Mouse (Mus musculus): Measurements from ENCODE around the gene Smndc1. TPM values are rescaled to one million over a fixed set of nuclear protein-coding genes. Genes with fewer than 3 reads are reported as not detected.

The Smndc1 gene
- polyA plus RNA-seq, 1 experiment = 5.9 TPM

- DNase-seq = no peak
- no peaks in the 10 kb centered on the region for H3K36me3 ChIP-seq (ENCODE audit: control insufficient read depth, insufficient read depth, low read length)
- no peak overlapping the region for H3K27ac ChIP-seq (ENCODE audit: insufficient read depth, low read depth, low read length)
- H3K4me3 ChIP-seq (ENCODE audit: insufficient read depth, low read depth, low read length) = no peak overlapping the region
- no peaks in the 10 kb centered on the region for H3K27me3 ChIP-seq (replicated peaks; ENCODE audit: control insufficient read depth, insufficient read depth, low read length)
- H3K4me1 ChIP-seq (ENCODE audit: control insufficient read depth, insufficient read depth, low read length) = peaks cover 9% of the 10 kb centered on the region
- TF ChIP-seq POLR2A (IDR thresholded peaks at IDR 0.05; ENCODE audit: low read depth, low read length) = no peak
- no peak for TF ChIP-seq CTCF (conservative IDR thresholded peaks at IDR 0.05; ENCODE audit: insufficient read depth, insufficient read length, low read depth, low read length)
Observed at GRCm38 (mm10) chr19:53393646-53394045, 3.3 kb upstream of the Smndc1 start.

GRCm38 (mm10) chr19:53392781-53393343 is 2.5 kb upstream of the Smndc1 start:
- no peak for DNase-seq
- Histone ChIP-seq H3K4me1 (ENCODE audit: control insufficient read depth, insufficient read depth, low read length) (peaks cover 9% of the 10 kb centered on the region), H3K36me3 (ENCODE audit: control insufficient read depth, insufficient read depth, low read length) (peaks cover under 1% of the 10 kb centered on the region; the same call in 1 of the 2 replicates), H3K27me3 (replicated peaks; ENCODE audit: control insufficient read depth, insufficient read depth, low read length) (no peaks in the 10 kb centered on the region), H3K4me3 (ENCODE audit: insufficient read depth, low read depth, low read length) (no peak overlapping the region), H3K27ac (ENCODE audit: insufficient read depth, low read depth, low read length) (no peak overlapping the region)
- TF ChIP-seq POLR2A (IDR thresholded peaks at IDR 0.05; ENCODE audit: low read depth, low read length) (no peak), CTCF (conservative IDR thresholded peaks at IDR 0.05; ENCODE audit: insufficient read depth, insufficient read length, low read depth, low read length) (no peak)
- 45% methylated on average over 8 of the region's 8 CpGs for WGBS

GRCm38 (mm10) chr19:53391787-53392186 is 1.4 kb upstream of the Smndc1 start:
- no peak overlapping the region for H3K4me3 ChIP-seq (ENCODE audit: insufficient read depth, low read depth, low read length)
- 80% methylated on average over 5 of the region's 5 CpGs for WGBS
- H3K36me3 ChIP-seq (ENCODE audit: control insufficient read depth, insufficient read depth, low read length) = peaks cover 3% of the 10 kb centered on the region; the same call in 1 of the 2 replicates
- no peaks in the 10 kb centered on the region for H3K27me3 ChIP-seq (replicated peaks; ENCODE audit: control insufficient read depth, insufficient read depth, low read length)
- H3K4me1 ChIP-seq (ENCODE audit: control insufficient read depth, insufficient read depth, low read length) = peaks cover 9% of the 10 kb centered on the region
- no peak for DNase-seq
- TF ChIP-seq CTCF (conservative IDR thresholded peaks at IDR 0.05; ENCODE audit: insufficient read depth, insufficient read length, low read depth, low read length) (no peak), POLR2A (IDR thresholded peaks at IDR 0.05; ENCODE audit: low read depth, low read length) (no peak)
- H3K27ac ChIP-seq (ENCODE audit: insufficient read depth, low read depth, low read length) = no peak overlapping the region

- H3K4me3 ChIP-seq (ENCODE audit: insufficient read depth, low read depth, low read length) = peak overlapping the region; percentile 63
- no peaks in the 10 kb centered on the region for H3K27me3 ChIP-seq (replicated peaks; ENCODE audit: control insufficient read depth, insufficient read depth, low read length)
- H3K27ac ChIP-seq (ENCODE audit: insufficient read depth, low read depth, low read length) = no peak overlapping the region
- 31% methylated on average over 8 of the region's 8 CpGs for WGBS
- TF ChIP-seq CTCF (conservative IDR thresholded peaks at IDR 0.05; ENCODE audit: insufficient read depth, insufficient read length, low read depth, low read length) = no peak
- no peak for TF ChIP-seq POLR2A (IDR thresholded peaks at IDR 0.05; ENCODE audit: low read depth, low read length)
- peaks cover 10% of the 10 kb centered on the region for H3K4me1 ChIP-seq (ENCODE audit: control insufficient read depth, insufficient read depth, low read length)
- DNase-seq = no peak
- H3K36me3 ChIP-seq (ENCODE audit: control insufficient read depth, insufficient read depth, low read length) = peaks cover 3% of the 10 kb centered on the region; the same call in 1 of the 2 replicates
Observed at GRCm38 (mm10) chr19:53391386-53391785, 1.0 kb upstream of the Smndc1 start.

GRCm38 (mm10) chr19:53389851-53390431 is 437 bp downstream of the Smndc1 start:
- DNase-seq = no peak
- H3K27me3 ChIP-seq (replicated peaks; ENCODE audit: control insufficient read depth, insufficient read depth, low read length) = no peaks in the 10 kb centered on the region
- peaks cover 3% of the 10 kb centered on the region for H3K36me3 ChIP-seq (ENCODE audit: control insufficient read depth, insufficient read depth, low read length)
- peak overlapping the region; percentile 90 for H3K27ac ChIP-seq (ENCODE audit: insufficient read depth, low read depth, low read length)
- no peak for TF ChIP-seq CTCF (conservative IDR thresholded peaks at IDR 0.05; ENCODE audit: insufficient read depth, insufficient read length, low read depth, low read length)
- TF ChIP-seq POLR2A (IDR thresholded peaks at IDR 0.05; ENCODE audit: low read depth, low read length) = no peak
- under 1% methylated on average over 59 of the region's 59 CpGs for WGBS
- H3K4me3 ChIP-seq (ENCODE audit: insufficient read depth, low read depth, low read length) = peak overlapping the region; percentile 78
- peaks cover 15% of the 10 kb centered on the region for H3K4me1 ChIP-seq (ENCODE audit: control insufficient read depth, insufficient read depth, low read length)

GRCm38 (mm10) chr19:53389417-53389816 is 961 bp downstream of the Smndc1 start:
- H3K4me3 ChIP-seq (ENCODE audit: insufficient read depth, low read depth, low read length) = peak overlapping the region; percentile 78
- TF ChIP-seq CTCF (conservative IDR thresholded peaks at IDR 0.05; ENCODE audit: insufficient read depth, insufficient read length, low read depth, low read length) = no peak
- TF ChIP-seq POLR2A (IDR thresholded peaks at IDR 0.05; ENCODE audit: low read depth, low read length) = no peak
- 3% methylated on average over 6 of the region's 6 CpGs for WGBS

GRCm38 (mm10) chr19:53383336-53383735 is 7.0 kb downstream of the Smndc1 start:
- 96% methylated on average over 15 of the region's 15 CpGs for WGBS
- H3K27ac ChIP-seq (ENCODE audit: insufficient read depth, low read depth, low read length) = no peak overlapping the region
- no peak for TF ChIP-seq POLR2A (IDR thresholded peaks at IDR 0.05; ENCODE audit: low read depth, low read length)
- TF ChIP-seq CTCF (conservative IDR thresholded peaks at IDR 0.05; ENCODE audit: insufficient read depth, insufficient read length, low read depth, low read length) = no peak
- H3K4me3 ChIP-seq (ENCODE audit: insufficient read depth, low read depth, low read length) = no peak overlapping the region
- H3K36me3 ChIP-seq (ENCODE audit: control insufficient read depth, insufficient read depth, low read length) = peaks cover 14% of the 10 kb centered on the region
- peaks cover 6% of the 10 kb centered on the region; the same call in 1 of the 2 replicates for H3K4me1 ChIP-seq (ENCODE audit: control insufficient read depth, insufficient read depth, low read length)
- DNase-seq = no peak
- H3K27me3 ChIP-seq (replicated peaks; ENCODE audit: control insufficient read depth, insufficient read depth, low read length) = no peaks in the 10 kb centered on the region

More at GRCm38 (mm10) chr19:53389417-53389816, 961 bp downstream of the Smndc1 start:
- H3K36me3 ChIP-seq (ENCODE audit: control insufficient read depth, insufficient read depth, low read length) = peaks cover 3% of the 10 kb centered on the region
- H3K27me3 ChIP-seq (replicated peaks; ENCODE audit: control insufficient read depth, insufficient read depth, low read length) = no peaks in the 10 kb centered on the region
- DNase-seq = no peak
- no peak overlapping the region for H3K27ac ChIP-seq (ENCODE audit: insufficient read depth, low read depth, low read length)
- H3K4me1 ChIP-seq (ENCODE audit: control insufficient read depth, insufficient read depth, low read length) = peaks cover 15% of the 10 kb centered on the region
